Mouse (Mus musculus): ENCODE results near the gene Scamp1.

DNA sequence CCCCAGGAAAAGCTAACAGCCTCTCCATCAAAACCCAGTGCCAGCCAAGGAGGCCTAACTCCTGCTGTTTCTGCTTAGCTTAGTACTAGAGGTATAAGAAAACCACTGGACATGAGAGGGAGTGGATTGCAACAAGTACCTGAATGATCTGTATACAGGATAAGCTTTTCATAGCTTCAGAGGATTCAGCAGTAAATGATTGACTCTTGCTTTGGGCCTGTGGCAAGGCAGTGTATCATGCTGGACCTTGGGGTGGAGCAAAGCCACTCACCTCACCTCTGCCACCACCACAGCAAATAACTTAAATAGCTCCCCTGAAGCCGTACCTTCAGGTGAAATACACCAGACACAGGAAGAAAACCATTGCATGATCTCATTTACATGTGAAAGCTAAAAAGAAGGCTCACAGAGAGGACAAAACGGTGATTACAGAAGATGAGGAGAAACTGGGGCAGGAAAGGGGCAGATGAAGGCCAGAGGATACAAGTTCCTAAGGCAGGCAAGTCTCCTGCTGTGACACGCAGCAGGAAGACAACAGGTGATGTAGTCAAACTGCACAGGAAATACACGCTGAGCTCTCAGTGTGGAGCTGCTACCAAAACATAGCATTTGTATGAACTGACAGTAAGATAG is 43.6 kb downstream of the Scamp1 start:
- TF ChIP-seq POLR2A (IDR thresholded peaks at IDR 0.05; ENCODE audit: borderline replicate concordance, control insufficient read depth, low read depth, low read length): no peak
- TF ChIP-seq CTCF (IDR thresholded peaks at IDR 0.05; ENCODE audit: control insufficient read depth, insufficient read depth, low read length): no peak
